Mouse (Mus musculus) monocyte, adult 2 months (primary cell): Measurements from ENCODE around the gene Rad51b.

Source experiments
- DNase-seq, 2 experiments: peaks; one replicate each; pipeline ENCODE4 v3.0.0; 2022; ENCODE audit warnings: low spot score in 2 of 2, low read depth in 1 of 2

Gene Rad51b

DNA sequence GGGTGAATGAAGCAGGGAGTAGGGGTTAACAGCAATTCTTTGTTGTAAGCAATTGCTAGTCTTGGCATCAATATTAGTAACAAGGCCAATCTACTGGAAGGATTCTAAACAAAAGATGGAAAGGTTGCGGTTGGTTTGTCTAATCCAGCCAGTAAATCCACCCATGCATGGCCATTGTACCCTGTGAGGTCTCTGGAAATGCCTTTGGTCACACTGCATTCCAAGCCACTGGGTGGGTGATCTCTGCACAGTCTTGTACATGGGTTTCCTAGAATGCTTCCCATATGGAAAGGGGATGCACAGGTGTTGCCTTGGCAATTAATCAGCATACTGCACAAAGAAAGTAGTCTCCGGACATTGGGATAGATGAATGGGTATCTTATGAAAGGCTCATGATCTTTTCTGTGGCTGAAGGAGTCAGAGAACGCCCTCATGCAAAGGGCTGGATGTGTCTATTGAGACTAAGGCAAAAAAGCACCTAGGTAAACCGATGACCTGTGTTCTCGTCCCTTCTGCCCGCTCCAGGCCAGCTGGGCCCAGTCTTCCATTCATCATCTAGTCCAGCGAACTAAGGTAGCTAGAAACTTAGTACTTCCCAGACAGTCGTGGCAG lies 312.4 kb downstream of the Rad51b start:
- no peak for DNase-seq

DNA sequence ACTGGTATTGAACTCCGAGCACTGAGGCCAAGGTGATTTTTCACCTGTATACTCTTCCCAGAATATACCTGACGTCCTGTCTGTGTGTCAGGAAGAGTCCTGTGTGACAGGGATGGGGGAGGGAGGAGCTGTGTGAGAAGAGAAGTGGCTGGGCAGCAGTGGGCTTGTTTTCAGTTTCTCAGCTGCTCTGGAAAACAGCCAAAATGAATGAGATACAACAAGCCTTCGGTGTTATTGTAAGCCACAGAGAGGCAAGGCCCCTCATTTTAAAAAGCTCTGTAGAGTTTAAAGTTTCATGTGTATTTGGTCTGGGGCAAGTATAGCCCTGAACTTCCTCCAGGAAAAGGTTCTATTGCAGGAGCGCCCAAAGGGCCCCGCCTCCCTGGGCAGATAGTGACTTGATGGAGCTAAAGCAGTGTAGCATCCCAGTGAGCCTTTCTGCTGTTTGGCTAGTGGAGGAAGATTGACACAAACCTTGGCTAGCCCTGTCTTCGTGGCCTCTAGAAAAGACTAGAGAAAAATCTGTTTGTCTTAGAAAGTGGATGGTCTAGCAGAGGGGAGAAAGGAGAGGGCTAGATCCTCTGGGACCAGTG lies 313.5 kb downstream of the Rad51b start:
- no peak for DNase-seq

DNA sequence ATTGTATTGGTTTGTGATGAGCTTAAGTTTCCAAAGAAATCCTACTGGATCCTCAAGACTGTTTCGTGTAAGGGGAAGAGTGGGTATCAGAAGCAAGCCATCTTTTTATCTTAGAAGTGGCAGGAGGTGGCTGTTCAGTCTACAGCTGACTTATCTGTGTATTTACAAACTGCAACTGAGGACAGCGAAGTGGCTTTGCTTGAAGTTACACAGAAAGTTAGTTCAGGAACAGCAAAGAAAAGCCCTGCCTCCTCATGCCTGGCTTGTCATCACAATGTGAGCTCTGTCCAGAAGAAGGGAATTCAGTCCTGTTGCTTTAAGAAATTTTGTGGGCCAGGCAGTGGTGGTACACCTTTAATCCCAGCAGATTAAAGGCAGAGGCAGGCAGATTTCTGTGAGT lies 314.6 kb downstream of the Rad51b start:
- no peak for DNase-seq

DNA sequence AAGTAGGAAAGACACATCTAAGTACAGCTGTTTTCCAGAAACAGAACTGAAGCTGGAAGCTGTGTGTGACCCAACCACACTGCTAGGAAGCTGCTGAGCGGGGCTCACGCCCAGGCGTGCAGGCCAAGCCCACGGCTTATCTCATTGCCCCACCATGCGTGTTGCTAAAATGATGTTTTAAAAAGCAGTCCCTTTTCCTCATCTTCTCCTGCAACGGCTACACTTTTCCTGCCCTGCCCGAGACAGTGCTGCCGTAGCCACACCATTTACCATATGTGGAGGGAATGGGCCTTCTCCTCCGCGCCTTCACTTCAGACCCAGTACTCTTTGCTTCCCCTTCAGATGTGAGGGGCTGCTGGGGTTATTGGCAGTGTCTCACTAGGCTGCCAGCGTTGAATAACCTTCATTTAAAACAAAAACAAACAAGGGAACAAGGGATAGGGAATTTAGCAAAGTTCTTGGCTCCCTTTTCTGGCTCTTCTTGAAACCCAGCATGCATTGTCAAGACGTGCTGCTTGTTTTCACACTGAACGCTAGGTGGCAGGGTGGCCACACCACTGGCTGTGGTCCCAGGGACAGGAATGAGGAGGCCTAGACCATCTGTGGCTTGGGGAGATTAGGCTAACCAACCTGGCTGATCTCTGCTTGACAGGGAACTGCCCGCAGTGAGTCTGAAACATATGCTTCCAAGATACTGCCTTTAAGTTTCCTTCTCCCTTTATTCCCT lies 315.4 kb downstream of the Rad51b start:
- DNase-seq = peak; percentile 46 to 59

DNA sequence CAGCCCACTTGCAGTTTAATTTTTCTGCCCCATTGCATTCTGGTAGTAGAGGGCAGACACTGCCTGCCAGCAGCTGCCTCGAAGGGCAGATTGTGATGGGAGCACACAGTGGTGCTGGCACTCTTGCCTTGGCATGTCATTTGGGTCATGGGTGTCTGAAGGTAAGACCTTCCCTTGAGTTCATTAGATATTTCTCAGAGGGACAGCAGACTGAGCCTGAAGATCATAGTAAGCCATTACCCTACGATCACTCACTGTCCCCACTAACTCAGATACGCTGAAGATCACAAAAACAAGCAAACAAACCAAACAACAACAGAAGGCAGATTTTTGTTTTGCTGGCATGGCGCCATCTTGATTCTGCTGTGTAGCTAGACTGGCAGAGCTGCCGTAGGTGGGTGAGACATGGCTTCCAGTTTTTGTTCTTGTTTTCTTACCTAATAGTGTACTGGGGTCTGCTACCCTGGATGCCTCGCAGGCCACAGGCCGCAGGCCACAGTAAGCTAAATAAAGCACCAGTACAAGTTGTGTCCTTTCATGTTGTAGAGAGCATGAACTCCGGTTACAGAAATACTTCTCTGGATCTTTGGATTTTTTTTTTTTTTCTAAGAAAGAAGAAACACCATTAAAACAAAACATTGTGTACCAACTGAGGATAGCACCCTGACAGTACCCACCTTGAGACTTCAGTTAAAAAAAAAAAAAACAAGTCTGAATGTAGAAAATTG lies 316.1 kb downstream of the Rad51b start:
- no peak for DNase-seq

DNA sequence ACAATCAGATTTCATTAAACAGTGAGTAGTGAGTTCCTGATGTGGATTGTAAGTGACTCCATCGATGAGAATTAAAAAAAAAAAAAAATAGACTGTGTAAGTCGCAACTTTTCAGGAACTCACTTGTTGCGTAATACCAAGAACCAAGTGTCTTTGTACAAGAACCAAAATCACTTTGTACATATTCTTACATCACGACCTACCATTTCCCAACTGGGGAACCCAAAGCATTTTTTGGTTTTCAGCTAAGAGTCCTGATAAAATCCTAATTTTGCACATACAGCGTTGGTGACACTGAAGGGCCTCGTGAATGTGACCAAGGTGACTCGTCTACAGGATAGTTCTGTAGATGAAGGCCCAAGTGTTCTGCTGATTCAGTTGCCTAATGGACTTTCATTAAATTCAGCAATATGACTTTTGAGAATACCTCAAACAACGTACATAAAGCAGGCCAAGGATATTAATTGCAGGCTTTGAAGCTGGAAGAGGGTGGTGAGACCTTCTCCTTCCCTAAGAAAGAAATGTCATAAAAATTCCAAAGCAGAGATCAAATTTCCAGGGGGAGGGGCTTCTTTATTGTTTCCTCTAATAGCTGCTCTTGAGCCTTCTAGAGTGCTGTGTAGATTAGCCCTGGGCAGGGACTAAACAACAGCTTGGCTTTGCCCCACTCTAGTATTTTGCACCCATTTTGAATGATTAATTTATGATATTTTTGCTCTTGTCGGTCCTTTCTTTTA lies 316.9 kb downstream of the Rad51b start:
- DNase-seq = peak in 1 of 2 experiments; percentile 26

DNA sequence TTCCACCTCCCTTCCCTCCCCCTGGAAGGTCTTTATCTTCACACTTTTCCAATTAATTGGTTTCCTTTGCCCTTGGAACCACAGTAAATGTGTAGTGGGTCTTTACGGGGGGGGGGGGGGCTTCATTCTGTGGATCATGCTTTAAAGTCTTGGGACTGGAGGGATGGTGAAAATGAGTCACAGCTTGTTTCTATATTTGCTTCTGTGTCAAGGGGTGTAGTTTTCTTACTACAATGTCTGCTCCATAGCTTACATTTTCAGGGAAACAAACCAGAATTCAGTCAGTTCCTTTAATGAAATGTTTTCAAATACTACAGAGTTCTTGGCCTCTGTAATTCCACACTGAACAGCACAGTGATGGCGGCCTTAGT lies 317.5 kb downstream of the Rad51b start:
- DNase-seq = no peak

DNA sequence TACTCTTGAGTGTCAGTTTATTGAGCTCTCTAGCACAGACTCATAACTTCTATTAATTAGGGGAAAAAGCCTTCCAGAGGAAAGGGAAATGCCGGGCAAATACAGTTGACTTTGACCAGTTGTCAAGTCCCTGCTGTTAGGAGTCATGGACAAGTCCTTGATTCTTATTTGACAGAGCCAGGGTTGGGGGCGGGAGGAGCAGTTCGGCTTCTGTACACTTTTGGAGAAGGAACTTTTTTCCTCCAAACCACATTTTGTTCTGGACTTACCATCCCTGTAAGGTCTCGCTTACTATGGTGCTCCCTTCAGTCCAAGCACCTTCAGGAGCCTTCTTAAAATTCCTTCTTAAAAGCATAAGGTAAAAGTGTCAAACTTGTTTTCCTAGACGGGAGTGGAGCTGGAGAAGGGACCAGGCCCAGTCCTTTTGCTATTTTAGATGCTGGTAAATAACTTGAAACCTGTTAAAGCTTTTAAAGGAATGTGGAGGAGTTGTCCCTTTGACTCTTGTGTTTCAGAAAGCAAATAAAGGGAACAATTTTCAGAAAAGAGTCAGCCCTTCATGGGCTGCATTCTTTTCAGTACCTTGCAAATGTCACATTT lies 318.7 kb downstream of the Rad51b start:
- no peak for DNase-seq

DNA sequence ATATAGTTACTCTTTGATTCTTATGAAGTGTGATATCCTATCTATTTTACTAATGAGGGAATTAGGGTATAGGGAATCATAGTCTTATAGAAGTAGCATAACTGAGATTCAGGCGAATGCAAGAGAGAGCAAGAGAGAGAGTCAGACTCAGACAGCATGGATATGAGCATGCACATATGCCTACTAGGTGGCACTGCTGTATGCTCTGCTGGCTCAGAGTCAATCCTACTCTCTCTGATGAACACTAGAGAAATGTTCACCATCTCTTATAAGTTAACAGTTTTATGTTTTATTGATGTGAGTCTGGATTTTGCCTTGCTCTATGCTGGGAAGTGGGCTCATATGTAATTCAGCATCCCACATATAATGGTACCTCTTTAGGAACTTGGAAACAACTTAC lies 321.9 kb downstream of the Rad51b start:
- no peak for DNase-seq

DNA sequence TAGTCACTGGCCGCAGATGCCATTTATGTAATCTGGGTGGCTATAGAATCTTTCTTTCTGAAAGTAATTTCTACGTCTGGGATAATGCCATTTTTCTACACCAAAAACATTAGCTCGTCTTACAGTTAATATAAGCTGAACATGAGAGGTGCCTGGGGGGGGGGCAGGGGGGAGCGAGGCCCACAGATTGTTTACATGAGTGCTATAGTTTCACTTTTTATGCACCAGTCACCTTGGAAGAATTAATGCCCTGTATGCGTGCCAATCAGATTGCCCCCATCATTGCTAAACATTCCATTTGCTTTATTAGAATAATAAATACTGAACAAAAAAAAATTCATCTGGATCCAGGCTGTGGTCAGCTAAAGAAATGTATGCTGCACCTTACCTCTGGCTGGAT lies 323.6 kb downstream of the Rad51b start:
- DNase-seq = no peak

DNA sequence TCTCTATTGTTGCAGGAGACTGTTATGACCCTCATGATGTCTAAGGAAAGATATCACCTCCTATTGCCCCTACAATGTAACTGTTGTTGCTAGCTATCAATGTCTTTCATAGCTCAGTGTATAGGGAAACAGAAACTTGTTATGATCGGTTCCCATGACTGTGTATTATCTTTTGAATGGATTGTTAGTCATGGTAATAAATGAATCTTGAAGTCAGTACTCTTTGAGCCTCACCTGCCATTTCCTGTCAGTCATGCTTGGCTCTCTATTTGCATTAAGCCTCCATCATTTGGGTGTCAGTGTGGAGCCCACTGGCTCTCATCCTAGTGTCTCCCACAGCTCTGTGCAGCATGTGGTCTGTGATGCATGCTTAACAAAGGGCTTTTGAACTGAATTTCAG lies 326.2 kb downstream of the Rad51b start:
- DNase-seq = no peak

DNA sequence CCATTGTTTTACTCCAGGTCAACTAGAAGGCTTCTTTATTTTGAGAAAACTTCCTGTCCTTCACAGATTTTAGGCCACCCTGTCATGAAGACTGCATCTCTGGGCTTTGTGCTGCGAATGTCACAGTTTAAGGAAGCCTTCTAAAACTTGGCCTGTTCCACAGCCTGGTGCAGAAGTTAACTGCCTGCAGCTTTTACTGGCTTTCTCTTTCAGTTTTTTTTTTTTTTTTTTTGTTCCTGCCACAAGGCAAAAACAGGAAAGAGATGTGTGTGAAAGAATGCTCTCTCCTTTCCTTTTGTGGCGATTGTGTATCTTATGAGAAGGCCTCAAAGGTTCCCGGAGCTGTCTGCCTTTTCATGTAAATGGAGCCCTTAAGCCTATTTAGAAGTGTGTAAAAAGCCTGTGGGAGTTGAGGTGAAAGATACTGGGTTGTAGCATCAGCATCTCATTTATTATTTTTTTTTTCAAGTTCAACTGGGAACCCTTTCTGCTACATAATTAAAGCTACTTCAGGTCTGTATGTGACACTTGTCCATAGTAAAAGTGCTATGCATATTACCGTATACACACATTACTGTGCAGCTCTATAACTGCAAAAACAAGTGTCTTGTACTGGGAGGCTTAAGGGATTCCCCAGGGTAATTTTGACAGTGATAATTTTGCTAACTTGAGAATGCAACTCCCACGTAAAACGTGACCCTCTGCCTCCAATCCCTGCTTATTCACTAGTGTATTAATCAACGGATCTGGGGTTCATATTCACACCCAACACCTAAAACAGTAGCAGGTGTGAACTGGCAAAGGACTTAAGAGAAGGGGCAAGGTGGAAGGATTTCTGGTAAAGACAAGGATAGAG lies 328.8 kb downstream of the Rad51b start:
- DNase-seq = no peak

DNA sequence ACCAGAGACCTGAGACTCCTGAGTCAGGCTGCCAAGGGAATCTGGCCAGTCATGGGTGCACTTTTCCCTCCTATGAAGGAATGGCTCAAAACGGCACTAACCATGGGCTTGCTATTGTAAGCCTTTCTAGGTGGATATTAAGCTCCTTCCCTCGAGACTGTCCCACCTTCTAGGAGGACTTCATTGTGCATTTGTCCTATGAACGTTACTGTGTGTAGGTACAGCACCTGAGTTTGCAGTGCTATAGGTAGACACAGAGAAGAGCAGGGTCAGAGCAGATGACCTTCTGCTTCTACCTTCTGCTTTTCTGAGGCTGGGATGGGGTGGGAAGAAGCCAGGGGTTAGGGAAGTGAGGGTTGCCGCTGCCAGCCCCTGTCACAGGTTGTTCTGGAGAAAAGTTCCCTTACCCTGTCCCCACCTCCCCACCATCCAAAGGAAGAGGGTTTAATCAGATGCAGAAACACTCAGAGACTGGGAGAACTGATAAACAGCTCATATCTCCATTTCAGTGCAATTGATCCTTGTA lies 329.5 kb downstream of the Rad51b start:
- DNase-seq = no peak

DNA sequence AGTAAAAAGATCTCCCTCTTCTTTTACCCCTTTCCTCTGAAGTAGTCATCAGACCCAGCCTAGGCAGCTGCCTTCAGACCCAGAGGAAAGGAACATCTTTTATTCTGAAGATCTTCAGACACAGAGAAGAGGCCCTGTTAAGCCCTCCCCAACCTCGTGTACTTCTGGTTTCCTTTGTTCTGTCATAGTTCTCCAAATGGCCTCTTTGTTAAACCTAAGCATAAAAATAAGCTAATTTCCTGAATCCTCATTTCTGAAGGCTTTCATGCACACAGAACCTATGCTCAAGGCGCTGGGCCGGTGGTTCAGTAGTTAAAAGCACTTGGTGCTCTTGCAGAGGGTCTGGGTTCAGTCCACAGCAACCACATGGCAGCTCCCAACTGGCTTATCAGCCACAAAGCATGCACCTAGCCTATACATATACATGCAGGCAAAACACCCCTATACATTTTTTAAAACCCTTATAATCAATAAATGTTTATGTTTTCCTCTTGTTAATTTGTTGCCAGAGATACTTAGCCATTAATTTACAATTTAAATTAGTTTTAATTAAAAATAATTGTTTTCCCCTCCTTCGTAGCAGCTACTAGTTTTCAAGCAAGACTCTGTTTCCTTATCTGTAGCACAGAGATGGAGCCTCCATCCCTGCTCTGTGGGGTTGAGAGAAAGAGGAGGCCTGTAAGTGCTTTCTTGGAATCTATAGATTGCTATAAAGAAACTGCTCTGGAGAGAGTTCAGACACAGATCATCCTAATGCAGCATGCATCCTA lies 330.5 kb downstream of the Rad51b start:
- DNase-seq = no peak

DNA sequence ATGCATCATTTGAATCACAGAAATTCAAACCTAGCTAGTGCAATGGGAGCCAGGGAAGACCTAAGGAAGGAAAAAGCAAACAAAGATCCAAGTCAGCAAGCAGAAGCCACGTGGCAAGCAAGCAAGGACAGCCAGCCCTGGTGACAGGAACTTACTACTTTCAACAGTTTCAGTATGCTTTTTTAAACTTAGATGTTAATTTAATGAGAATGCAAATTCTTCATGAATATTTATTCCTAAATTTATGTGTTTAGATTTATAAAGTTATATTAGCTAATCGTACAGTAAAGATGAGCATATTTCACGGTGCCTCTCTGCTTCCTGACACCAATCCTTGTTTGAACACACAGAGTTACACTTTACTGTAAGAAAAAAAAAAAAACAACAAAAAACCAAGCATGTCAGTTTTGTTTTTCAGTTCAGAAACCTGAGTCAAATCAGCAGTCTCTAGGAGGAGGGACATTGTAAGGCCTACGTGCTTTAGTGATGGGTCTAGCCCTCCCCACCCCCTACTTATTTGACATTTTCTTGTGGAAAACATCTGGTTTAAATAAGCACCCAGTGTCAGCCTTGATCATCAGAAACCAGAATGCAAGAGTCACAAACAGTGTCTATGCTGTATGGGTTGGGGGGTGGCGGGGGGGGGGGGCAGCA lies 331.2 kb downstream of the Rad51b start:
- no peak for DNase-seq

DNA sequence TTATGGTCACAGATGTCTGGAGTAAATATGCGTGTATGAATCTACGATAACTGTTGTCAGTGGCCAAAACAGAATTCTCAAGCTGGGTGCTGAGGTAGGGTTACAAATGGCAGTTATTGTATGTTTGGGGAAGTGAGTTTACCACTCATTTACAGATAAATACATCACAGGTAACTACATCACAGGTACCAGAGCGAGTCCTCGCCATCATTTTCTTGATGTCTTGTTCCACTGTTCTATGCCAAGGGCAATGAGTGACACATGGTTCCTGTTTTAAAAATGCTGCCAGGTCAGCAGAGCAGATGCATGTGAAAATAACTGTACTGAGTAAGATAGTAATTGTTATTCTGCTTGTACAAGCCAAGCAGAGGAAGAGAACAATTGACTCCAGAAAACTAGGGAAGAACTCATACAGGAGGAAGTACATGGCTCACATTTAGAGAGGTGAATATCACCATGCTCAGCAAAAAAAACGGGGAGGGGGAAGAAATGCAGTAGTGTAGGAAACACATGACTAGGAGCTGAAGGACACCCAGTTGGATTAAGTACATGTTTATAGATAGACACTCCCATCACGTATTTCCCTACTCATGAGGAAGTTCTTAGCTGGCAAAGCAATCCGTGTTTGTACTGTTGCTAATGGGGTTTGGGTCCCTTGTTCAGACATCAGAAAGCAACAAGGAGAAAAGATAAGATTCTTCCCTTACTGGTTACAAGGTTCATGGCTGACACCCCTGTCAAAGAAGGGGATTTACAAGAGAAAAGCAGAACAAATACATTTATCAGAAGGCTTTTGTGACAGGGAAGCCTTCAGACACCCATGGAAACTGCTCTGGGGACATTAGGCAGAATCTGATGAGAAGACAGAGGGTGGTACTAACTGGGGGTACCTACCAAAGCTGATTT lies 333.1 kb downstream of the Rad51b start:
- DNase-seq = peak in 1 of 2 experiments; percentile 19

DNA sequence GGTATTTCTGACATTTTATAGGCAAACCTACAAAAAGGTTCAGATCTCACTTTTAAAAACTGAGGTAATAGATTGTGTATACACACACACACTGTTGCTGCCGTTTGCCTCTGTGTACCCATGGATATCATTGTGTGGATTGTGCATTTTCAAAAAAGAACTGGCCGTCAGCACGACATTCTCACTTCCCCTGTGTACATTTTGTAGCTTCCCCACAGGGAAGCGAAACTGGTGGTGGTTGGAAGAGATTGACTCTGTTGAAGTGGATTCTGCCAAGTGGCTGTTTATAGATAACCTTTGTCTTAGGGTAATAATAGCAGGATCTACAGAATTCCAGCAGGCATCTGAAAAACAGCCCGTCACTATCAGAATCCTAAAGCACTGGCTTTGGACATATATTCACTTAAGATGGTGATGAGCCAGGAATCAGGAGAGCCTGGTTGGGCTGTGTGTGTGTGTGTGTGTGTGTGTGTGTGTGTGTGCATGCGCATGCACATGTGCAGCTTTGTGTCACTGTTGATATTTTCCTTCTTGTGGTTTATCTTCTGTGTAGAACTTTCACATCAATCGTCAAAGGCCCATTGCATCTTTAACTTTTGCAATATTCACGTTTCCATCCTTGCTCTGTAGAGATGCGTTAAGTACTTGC lies 336.5 kb downstream of the Rad51b start:
- DNase-seq = peak; percentile 45 to 64
